Mouse (Mus musculus): ENCODE measurements around the gene Mstn. TPM values are rescaled to one million over a fixed set of nuclear protein-coding genes. Genes with fewer than 3 reads are reported as not detected.

Gene Mstn
- polyA plus RNA-seq, 1 experiment from 2014 or later, result 0.10 TPM

DNA sequence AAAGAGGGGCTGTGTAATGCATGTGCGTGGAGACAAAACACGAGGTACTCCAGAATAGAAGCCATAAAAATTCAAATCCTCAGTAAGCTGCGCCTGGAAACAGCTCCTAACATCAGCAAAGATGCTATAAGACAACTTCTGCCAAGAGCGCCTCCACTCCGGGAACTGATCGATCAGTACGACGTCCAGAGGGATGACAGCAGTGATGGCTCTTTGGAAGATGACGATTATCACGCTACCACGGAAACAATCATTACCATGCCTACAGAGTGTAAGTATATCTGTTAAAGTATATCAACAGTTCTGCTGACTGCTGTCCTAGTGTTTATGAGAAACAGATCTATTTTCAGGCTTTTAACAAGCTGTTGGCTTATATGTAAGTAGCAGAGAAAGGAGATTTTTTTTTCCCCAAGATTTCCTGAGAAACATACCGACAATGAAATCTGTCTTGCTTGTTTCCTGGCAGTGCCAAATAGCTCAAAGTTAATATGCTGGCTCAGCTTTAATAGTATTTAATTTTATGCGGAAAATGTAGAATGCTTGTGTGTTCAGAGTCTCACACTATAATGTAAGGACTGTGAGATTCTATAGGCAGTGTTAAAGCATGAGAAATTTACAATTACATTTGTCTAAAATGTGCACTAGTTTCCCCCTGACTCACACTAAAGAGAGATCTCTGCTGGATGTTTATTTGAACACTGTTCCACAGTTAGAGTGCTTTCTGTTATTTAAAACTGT is 600 bp downstream of the Mstn start:
- H3K9me3 ChIP-seq (replicated peaks), result no peaks in the 10 kb centered on the region
- H3K27me3 ChIP-seq, result no peaks in the 10 kb centered on the region
- H3K9ac ChIP-seq, result no peak overlapping the region
- H3K4me1 ChIP-seq (replicated peaks), result no peaks in the 10 kb centered on the region
- no peak overlapping the region for H3K4me2 ChIP-seq
- 68% methylated on average over 13 of the region's 13 CpGs for WGBS (ENCODE audit: insufficient replicate concordance)
- H3K27ac ChIP-seq, result no peak overlapping the region
- DNase-seq, result no peak
- ATAC-seq (ENCODE audit: low read depth), result no peak
- H3K36me3 ChIP-seq, result no peaks in the 10 kb centered on the region
- no peak overlapping the region for H3K4me3 ChIP-seq (replicated peaks)

DNA sequence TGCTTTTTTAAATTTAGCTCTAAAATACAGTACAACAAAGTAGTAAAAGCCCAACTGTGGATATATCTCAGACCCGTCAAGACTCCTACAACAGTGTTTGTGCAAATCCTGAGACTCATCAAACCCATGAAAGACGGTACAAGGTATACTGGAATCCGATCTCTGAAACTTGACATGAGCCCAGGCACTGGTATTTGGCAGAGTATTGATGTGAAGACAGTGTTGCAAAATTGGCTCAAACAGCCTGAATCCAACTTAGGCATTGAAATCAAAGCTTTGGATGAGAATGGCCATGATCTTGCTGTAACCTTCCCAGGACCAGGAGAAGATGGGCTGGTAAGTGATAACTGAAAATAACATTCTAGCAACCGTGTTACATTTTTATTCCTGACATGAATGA is 2.5 kb downstream of the Mstn start:
- Histone ChIP-seq H3K4me1 (replicated peaks) (no peaks in the 10 kb centered on the region), H3K9me3 (replicated peaks) (no peaks in the 10 kb centered on the region), H3K36me3 (no peaks in the 10 kb centered on the region), H3K4me2 (no peak overlapping the region), H3K27me3 (no peaks in the 10 kb centered on the region), H3K9ac (no peak overlapping the region), H3K4me3 (replicated peaks) (no peak overlapping the region), H3K27ac (no peak overlapping the region)
- DNase-seq, result no peak
- 63% methylated on average over 4 of the region's 4 CpGs for WGBS (ENCODE audit: insufficient replicate concordance)
- ATAC-seq (ENCODE audit: low read depth), result no peak

DNA sequence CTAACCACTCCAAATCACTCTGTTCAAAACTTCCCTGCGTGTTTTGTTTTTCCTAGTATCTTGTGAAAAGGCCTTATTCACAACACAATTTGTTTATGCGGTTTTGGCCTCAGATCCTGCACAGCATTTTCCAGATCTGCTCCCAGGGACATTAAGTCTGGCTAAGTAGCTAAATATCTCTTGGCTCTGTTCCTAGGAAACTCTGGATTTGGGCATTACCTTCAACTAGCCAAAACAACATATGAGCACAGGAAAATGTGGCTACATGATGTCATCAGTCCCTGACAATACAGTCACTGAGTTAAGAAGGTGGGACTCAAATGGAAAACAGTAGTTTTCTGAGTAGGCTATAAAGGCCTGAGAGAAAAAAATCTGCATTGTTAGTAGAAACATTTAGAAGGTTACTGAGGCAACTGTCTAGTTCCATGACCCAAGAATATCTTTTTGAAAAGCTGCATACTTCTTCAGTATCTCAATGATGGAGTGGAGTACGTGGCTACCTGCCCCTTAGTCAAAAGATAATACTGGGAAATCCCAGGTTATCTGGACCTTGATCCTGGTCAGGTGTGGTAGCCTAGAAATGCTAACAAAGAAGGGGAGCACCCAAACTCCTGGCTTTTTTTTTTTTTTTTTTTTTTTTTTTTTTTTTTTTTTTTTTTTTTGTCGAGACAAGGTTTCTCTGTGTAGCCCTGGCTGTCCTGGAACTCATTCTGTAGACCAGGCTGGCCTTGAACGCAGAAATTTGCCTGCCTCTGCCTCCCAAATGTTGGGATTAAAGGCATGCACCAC is 8.5 kb downstream of the Mstn start:
- Histone ChIP-seq H3K4me1 (replicated peaks) (no peaks in the 10 kb centered on the region), H3K9me3 (replicated peaks) (no peaks in the 10 kb centered on the region), H3K4me2 (no peak overlapping the region), H3K9ac (no peak overlapping the region), H3K36me3 (no peaks in the 10 kb centered on the region), H3K27me3 (no peaks in the 10 kb centered on the region), H3K27ac (peak overlapping the region; percentile 29; the same call in 1 of the 2 replicates), H3K4me3 (replicated peaks) (no peak overlapping the region)
- DNase-seq (no peak), ATAC-seq (ENCODE audit: low read depth) (no peak)
- WGBS (ENCODE audit: insufficient replicate concordance), result 55% methylated on average over 5 of the region's 5 CpGs

DNA sequence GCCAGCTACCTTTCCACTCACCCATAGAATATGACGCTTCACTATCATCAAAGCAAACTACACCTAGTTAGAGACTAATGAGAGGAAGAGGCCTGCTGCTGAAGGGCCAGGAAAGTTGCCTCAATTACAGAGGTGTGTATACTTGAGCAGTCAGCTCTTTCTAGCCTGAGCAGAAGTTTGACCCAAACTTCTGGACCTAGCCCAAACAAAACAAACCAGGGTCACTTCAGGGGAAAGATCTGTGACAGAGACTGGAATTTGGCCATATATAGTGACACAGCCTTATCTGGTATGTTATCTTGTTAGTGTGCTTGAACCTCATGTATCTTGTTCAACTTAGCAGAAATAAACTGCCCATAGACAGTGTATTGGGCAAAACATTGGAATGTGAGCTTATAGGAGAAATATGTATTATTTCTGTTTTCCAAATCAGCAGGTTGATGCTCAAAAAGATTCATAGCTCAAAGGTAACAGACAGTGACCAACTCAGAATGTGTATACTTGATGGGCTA is 9.3 kb downstream of the Mstn start:
- H3K27ac ChIP-seq, result peak overlapping the region; percentile 29; the same call in 1 of the 2 replicates
- ATAC-seq (ENCODE audit: low read depth) (peak; percentile 50), DNase-seq (no peak)
- no peaks in the 10 kb centered on the region for H3K4me1 ChIP-seq (replicated peaks)
- H3K4me2 ChIP-seq, result no peak overlapping the region
- no peak overlapping the region for H3K4me3 ChIP-seq (replicated peaks)
- H3K36me3 ChIP-seq, result no peaks in the 10 kb centered on the region
- no peak overlapping the region for H3K9ac ChIP-seq
- H3K27me3 ChIP-seq, result no peaks in the 10 kb centered on the region
- no peaks in the 10 kb centered on the region for H3K9me3 ChIP-seq (replicated peaks)
- 61% methylated on average over 1 of the region's 1 CpGs for WGBS (ENCODE audit: insufficient replicate concordance)

DNA sequence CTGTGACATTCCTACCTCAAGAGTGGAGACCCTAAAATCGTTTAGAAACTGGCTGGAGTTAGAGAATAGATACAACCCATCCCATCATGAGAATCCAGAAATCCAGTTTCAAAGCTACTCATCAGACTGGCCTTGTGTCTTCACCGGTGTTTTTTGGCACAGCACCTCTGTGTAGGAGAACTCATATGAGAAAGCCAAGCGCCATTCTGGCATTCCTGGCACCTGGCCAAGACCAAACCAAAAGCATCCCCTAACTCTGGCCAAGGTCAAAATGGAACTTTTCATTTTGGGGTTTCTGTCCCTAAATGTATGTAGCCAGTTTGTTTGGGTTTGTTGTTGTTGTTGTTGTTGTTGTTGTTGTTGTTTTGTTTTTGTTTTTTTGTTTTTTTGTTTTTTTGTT is 15.2 kb downstream of the Mstn start:
- Histone ChIP-seq H3K9me3 (replicated peaks) (no peaks in the 10 kb centered on the region), H3K4me2 (no peak overlapping the region), H3K27ac (no peak overlapping the region), H3K4me3 (replicated peaks) (no peak overlapping the region), H3K36me3 (no peaks in the 10 kb centered on the region), H3K9ac (no peak overlapping the region), H3K4me1 (replicated peaks) (no peaks in the 10 kb centered on the region), H3K27me3 (no peaks in the 10 kb centered on the region)
- DNase-seq (no peak), ATAC-seq (ENCODE audit: low read depth) (no peak)
- WGBS (ENCODE audit: insufficient replicate concordance), result 72% methylated on average over 3 of the region's 3 CpGs

DNA sequence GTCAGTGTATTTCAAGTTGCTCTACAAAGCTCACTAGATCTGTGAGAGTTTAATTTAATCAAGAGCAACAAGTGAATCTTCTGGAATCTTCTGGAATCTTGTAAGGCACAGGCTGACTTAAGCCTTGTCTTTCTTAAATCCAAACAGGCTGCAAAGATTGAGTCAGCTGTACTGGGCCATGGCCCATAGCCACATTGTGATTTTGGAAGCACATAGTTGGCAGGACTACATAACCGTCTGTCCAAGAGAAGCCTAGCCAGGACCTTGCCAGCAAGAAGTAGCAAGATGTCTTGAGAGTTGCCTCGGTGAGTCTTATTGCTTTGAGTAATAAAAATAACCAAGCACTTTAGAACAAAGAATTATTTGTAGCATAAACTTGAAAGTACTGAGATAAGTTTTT is 18.4 kb downstream of the Mstn start:
- 59% methylated on average over 2 of the region's 2 CpGs for WGBS (ENCODE audit: insufficient replicate concordance)
- Histone ChIP-seq H3K27ac (no peak overlapping the region), H3K4me3 (replicated peaks) (no peak overlapping the region), H3K9ac (no peak overlapping the region), H3K4me2 (no peak overlapping the region), H3K27me3 (no peaks in the 10 kb centered on the region), H3K9me3 (replicated peaks) (no peaks in the 10 kb centered on the region), H3K36me3 (no peaks in the 10 kb centered on the region), H3K4me1 (replicated peaks) (no peaks in the 10 kb centered on the region)
- DNase-seq (no peak), ATAC-seq (ENCODE audit: low read depth) (no peak)

- Histone ChIP-seq H3K27me3 (no peaks in the 10 kb centered on the region), H3K4me1 (replicated peaks) (no peaks in the 10 kb centered on the region), H3K4me2 (no peak overlapping the region), H3K9ac (no peak overlapping the region), H3K36me3 (no peaks in the 10 kb centered on the region), H3K4me3 (replicated peaks) (no peak overlapping the region), H3K9me3 (replicated peaks) (no peaks in the 10 kb centered on the region), H3K27ac (no peak overlapping the region)
- ATAC-seq (ENCODE audit: low read depth), result no peak
- WGBS (ENCODE audit: insufficient replicate concordance), result 32% methylated on average over 3 of the region's 3 CpGs
- DNase-seq, result no peak
Measured at GRCm38 (mm10) chr1:53080603-53081002, 19.2 kb downstream of the Mstn start.

GRCm38 (mm10) chr1:53085256-53085655 is 23.8 kb downstream of the Mstn start:
- Histone ChIP-seq H3K4me2 (no peak overlapping the region), H3K4me3 (replicated peaks) (no peak overlapping the region), H3K9ac (no peak overlapping the region), H3K9me3 (replicated peaks) (no peaks in the 10 kb centered on the region), H3K27ac (no peak overlapping the region), H3K27me3 (no peaks in the 10 kb centered on the region), H3K4me1 (replicated peaks) (no peaks in the 10 kb centered on the region), H3K36me3 (no peaks in the 10 kb centered on the region)
- ATAC-seq (ENCODE audit: low read depth), result no peak
- WGBS (ENCODE audit: insufficient replicate concordance), result 73% methylated on average over 15 of the region's 15 CpGs
- no peak for DNase-seq

DNA sequence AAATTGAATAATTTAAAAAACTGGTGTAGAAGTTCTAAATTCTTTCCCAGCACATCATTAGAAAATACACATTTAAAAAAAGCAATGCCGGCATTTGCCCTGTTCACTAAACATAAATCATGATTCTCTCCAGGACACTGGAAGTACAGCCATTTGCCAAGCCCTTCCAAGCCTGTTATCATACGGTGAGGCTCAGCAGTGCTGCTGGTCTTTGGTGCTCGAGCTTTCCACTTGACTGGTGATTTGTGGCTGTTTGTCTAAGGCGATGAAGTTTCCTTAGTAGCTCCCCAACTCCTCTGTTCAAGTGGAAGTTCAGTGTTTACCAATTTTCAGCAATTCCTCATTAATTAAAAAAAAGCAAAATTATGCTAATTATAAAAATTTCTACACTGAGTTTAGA is 24.6 kb downstream of the Mstn start:
- Histone ChIP-seq H3K27me3 (no peaks in the 10 kb centered on the region), H3K9me3 (replicated peaks) (no peaks in the 10 kb centered on the region), H3K4me2 (no peak overlapping the region), H3K36me3 (no peaks in the 10 kb centered on the region), H3K27ac (no peak overlapping the region), H3K4me1 (replicated peaks) (no peaks in the 10 kb centered on the region), H3K9ac (no peak overlapping the region), H3K4me3 (replicated peaks) (no peak overlapping the region)
- DNase-seq (no peak), ATAC-seq (ENCODE audit: low read depth) (no peak)
- 43% methylated on average over 4 of the region's 4 CpGs for WGBS (ENCODE audit: insufficient replicate concordance)

DNA sequence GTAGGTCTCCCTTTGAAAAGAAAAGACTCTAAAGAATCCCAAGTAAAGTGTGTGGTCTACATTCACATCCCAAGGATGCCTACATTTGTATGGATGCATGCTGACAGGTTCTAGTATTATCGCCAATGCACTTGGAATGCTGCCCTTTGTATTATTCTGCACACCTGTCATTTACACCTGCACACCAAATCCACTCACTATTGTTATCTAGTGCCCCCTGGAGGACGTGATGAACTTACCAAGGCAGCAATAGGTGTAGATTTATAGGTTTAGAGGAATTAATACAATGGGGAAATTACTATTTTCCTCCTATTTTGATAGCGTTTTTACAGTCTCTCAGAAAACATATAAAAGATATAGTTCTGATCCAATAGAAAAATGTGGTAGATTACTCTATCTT is 31.7 kb downstream of the Mstn start:
- H3K9me3 ChIP-seq (replicated peaks), result no peaks in the 10 kb centered on the region
- H3K27me3 ChIP-seq, result no peaks in the 10 kb centered on the region
- H3K9ac ChIP-seq, result no peak overlapping the region
- ATAC-seq (ENCODE audit: low read depth) (no peak), DNase-seq (no peak)
- H3K36me3 ChIP-seq, result no peaks in the 10 kb centered on the region
- no peak overlapping the region for H3K4me3 ChIP-seq (replicated peaks)
- 21% methylated on average over 3 of the region's 3 CpGs for WGBS (ENCODE audit: insufficient replicate concordance)
- H3K27ac ChIP-seq, result no peak overlapping the region
- H3K4me2 ChIP-seq, result no peak overlapping the region
- no peaks in the 10 kb centered on the region for H3K4me1 ChIP-seq (replicated peaks)

DNA sequence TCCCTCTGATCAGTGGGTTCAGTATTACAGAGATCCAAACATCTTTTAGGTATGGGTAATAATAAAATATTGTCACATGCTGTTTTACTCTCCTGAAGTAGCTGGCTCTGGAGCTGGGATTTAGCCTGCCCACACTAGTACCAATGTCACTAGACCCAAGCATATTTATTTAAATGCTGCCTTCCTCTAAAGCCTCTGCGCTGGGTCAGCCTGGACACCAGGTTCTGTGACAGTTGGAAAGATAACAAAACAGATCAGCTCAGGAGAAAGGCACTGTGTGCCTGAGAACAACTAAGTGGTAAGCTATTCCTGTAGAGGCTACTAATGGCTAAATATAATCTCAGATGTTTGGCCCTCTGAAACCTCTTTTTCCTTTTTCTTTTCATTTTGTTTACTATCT is 49.1 kb downstream of the Mstn start:
- H3K27ac ChIP-seq, result no peak overlapping the region
- H3K36me3 ChIP-seq, result no peaks in the 10 kb centered on the region
- no peak overlapping the region for H3K9ac ChIP-seq
- H3K4me3 ChIP-seq (replicated peaks), result no peak overlapping the region
- ATAC-seq (ENCODE audit: low read depth), result no peak
- no peaks in the 10 kb centered on the region for H3K4me1 ChIP-seq (replicated peaks)
- no peak for DNase-seq
- no peaks in the 10 kb centered on the region for H3K27me3 ChIP-seq
- 60% methylated on average over 1 of the region's 1 CpGs for WGBS (ENCODE audit: insufficient replicate concordance)
- no peaks in the 10 kb centered on the region for H3K9me3 ChIP-seq (replicated peaks)
- no peak overlapping the region for H3K4me2 ChIP-seq

Measured in liver, embryonic 13.5 days (tissue).